Mouse (Mus musculus): Measurements from ENCODE around the gene Tmem202.
A peak's percentile ranks its signal among the peaks of the same experiment; 100 is the strongest.

The Tmem202 gene

DNA sequence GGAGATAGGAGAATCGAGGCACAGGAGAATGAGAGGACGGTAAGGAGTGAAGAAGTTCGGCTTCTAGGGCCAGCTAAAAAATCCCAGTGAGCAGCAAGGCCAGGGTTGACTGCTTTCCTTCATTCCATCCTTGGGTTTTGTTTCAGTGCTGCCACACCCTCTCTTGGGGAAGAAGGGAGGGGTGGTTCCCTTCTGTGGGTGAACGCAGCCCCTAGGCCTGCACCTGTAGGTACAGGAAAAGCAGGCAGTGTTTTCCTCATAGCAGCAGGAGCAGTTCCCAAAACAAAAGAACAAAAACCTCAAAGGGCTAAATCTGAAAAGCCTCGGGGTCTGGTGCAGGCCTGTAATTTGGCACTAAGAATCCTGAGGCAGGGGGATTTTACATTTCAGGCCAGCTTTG lies 8.0 kb downstream of the Tmem202 start:
- no peak for DNase-seq

GRCm38 (mm10) chr9:59528274-59528673 lies 11.4 kb downstream of the Tmem202 start:
- DNase-seq, result no peak

DNA sequence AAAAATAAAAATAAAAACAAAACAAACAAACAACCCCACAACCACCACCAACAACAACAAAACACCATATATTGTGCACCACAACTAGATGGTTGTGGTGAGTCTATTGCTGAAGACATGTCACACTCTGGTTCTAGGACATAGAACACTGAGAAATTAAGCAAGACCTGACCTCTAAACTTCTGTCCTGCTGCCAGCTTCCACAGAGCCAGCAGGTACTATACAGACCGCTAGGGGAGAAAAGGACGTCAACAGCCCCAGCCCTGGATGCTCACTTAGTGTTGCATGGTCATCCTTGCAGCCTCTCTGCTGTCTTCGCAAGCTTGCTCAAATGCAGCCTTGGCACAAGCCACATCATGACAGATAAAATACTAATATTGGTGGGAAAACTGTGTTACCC lies 12.1 kb downstream of the Tmem202 start:
- no peak for DNase-seq

GRCm38 (mm10) chr9:59526727-59527126 lies 12.9 kb downstream of the Tmem202 start:
- DNase-seq, result no peak

DNA sequence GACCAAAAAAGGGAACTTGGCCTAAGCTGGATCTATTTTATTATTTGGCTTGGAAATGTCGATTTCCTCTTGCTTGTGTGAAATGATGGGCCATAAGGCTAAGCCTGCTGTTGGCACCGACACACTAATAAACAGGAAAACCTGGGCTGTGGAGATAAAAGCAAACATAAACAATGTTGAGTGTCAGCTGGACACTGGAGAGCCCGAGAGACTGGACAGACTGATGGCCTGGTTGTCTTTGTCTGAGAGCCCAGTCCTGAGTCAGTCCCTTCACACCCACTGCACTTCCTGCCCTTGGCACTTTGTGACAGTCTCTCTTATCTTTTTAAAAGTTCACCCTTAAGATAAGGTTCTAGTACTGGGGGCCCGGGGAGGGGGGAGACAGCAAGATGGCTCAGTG lies 16.7 kb downstream of the Tmem202 start:
- DNase-seq, result no peak

DNA sequence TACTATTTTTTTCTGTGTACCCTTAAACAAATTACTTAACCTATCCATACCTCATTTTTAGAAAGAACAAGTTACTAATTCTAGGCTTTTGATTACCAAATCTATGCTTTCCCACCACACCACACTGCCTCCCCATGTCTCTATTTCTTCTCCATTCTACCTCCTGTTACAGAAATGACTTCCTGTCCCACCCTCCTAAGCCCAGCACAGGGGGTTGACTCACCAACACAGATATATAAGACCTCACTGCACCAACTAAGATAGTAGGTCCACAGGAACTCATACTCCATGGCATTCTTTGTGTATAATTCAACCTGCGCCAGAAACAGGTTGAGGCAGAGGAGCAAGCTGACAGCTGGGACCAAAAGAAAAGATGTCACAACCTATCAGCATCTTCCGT lies 20.3 kb downstream of the Tmem202 start:
- DNase-seq, result no peak

DNA sequence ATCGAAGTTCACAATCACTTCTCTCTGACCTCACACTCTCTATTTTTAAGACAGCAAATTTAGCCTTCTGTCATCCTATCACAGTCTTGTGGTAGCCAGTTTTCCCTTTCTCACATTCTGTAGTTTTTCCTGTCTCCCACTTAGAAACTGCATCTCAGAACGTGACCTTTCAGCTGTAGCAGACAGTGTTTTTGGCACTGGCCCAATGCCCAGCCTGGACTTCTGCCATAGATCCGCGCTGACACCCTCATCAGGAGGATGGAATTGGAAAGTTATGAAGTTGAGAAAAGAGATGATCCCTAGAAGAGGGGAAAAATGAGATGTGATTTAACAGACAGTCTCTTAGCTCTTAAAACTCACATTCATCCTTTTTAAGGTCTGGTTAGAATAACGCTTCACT lies 20.7 kb downstream of the Tmem202 start:
- DNase-seq, result peak; percentile 34 to 45

GRCm38 (mm10) chr9:59517127-59517526 lies 22.5 kb downstream of the Tmem202 start:
- DNase-seq, result no peak

DNA sequence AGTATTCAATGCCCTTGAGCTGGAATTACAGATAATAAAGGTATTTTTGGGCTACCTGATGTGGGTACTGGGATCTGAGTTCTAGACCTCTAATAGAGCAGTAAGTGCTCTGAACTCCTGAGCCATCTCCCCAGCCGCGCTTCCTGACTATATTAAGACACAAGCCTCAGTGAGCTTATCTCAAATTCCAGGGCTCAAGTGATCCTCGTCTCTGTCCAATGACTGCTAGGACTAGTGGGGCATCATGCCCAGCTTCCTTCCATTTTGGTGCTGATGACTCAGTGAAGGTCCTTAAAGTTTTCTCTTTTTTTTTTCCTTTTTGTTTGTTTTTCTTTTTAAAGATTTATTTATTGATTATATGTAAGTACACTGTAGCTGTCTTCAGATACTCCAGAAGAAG lies 24.6 kb downstream of the Tmem202 start:
- DNase-seq, result no peak

- no peak for DNase-seq
These were observed 27.3 kb downstream of the Tmem202 start for GRCm38 (mm10) chr9:59512381-59512780.

DNA sequence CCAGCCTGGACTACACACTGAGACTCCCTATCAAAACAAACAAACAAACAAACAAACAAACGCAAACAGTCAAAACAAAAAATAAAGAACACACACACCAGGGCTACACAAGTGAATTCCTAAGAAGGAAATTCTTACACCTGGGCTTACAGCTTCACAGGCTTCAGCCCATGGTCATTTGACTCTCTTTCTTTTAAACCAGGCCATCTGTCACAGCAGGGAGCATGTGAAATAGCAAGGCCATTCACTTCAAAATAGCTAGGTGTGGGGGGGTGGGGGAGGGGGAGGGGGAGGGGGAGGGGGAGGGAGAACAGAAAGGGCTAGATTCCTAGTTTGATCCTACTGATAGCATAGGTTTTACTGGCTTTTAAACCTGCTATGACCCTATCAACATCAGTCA lies 31.5 kb downstream of the Tmem202 start:
- DNase-seq, result no peak

DNA sequence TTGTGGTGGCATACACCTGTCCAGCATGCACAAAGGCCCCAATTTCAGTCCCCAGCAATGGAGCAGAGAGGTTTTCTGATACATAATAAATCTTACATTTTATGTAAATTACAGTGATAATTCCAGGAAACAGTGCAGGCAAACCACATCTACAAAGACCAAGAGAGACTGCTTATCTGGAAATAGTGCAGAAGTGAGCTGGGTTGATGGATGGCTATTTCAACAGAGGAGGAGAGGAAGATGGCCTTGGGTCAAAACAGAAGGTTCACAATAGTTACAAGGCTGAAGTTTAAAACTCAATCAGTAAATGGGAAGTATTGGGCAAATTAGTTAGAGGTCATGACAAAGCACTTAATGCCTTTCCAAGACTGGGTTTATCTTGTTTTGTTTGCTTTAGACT lies 52.3 kb downstream of the Tmem202 start:
- no peak for DNase-seq

- peak; percentile 97 to 100 for DNase-seq
These were observed 53.0 kb downstream of the Tmem202 start, which contains the start of gene Arih1 for GRCm38 (mm10) chr9:59486549-59487065. TSS of gene Arih1 (minus strand) at chr9:59486618.

GRCm38 (mm10) chr9:59486076-59486518 lies 53.5 kb downstream of the Tmem202 start:
- no peak for DNase-seq

DNA sequence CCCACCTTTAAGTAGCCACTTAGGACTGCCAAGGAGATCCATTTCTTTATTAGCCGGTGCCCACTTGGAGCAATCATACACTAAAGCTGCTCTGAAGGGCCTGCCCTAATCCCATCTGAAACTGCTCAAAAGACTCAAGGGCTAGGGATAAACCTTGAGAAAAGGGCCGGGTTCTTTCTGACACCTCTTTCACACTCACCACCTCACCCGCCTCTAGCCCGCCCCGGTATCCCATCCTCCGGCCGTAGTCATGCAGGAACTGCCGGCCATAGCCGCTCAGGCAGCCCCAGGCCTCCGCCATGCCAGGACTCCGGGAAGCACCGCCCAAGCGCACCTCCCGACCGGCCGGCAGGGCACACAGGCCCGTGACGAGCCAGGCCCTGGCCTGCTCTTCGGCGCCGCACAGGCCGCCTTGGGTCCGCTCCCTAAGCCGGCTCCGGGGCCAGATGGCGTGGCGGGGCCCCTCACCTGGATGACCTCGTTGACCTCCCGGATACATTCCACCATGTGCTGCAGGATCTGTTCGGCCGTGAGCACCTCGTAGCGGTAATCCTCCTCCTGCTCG lies 54.1 kb downstream of the Tmem202 start:
- DNase-seq, result peak; percentile 68 to 72

DNA sequence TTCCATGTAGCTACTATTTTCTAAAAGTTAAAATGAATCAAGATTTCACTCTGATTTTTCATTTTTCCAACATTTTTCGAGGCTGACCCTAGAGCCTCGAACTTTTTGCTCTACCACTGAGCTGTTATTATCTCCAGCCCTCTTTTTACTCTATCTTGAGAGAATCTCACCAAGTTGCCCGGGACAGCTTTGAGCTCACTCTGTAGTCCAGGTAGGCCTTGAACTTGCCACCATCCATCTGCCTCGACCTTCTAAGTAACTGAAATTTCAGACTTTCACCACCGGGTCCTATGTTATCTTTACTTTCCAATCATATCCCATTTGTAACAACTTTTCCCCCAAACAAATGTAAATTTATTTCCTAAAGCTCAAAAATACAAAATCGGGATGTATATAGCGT lies 54.9 kb downstream of the Tmem202 start:
- no peak for DNase-seq

DNA sequence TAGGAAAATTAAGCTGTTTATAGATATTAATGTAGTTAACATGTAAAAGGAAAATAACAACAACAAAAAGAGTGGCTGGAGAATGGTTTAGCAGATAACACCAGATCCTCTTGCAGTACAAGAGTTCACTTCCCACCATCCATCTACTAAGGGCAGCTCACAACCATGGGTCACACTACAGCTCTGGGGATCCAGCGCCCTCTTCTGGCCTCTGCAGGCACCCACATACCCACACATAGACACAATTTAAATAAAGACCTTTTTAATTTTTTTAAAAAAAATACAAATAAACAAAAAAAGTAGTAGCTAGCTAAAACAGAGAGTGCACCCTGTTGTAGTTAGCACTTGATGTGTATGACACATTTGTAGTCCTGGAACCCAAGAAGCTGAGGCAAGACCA lies 57.2 kb downstream of the Tmem202 start:
- peak; percentile 16 to 39 for DNase-seq

GRCm38 (mm10) chr9:59476617-59477016 lies 63.0 kb downstream of the Tmem202 start:
- DNase-seq, result no peak

GRCm38 (mm10) chr9:59474838-59475237 lies 64.8 kb downstream of the Tmem202 start:
- DNase-seq, result no peak

GRCm38 (mm10) chr9:59473171-59473570 lies 66.5 kb downstream of the Tmem202 start:
- no peak for DNase-seq

DNA sequence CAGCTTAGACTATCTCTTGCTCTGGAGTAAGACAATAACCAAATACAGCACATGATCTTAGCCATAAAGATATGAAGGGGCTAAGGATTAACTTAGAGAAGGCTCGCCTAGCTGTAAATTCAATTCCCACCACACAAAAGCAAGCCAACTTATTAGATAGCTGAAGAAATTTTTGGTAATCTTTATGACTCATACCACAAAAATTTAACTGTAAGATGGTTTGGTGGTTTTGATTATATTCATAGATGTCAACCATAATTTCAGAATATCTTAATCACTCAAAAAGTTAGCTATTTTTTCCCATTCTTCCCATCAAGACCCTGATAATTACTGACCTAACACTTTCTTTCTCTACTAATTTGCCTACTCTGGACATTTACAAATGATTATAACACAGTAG lies 70.2 kb downstream of the Tmem202 start:
- DNase-seq, result no peak

Data from cerebellum, adult 18-20 months (tissue).